Mouse (Mus musculus) ES-Bruce4 (cell line): ENCODE data around the gene Akap7.

Experiments used
- CTCF ChIP-seq: IDR thresholded peaks from one replicate; pipeline ENCODE4 v1.8.1; 2011; ENCODE audit warnings: low read depth, low read length
- POLR2A ChIP-seq: IDR thresholded peaks from one replicate; pipeline ENCODE4 v1.8.1; 2011; ENCODE audit warnings: low read length; ENCODE audit not compliant: insufficient read depth

DNA sequence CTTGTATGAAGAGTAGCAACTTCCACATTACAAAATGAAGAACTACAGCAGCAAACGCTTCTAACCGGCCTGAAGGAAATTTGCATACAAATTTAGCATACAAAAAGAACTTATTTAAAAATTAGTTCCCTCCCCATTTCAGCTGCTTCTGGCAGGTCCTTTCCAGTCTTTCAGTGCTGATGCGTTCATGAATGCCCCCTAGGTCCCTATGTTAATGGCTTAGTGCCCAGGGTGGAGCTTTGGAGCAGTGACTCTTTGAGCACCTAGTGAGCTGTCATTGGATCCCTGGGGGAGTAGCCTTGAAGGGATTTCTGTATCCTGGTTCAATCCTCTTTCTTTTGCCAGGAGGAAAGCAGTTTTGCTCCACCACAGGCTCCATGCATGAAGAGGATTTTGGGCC is 28.3 kb downstream of the Akap7 start:
- TF ChIP-seq CTCF (no peak), POLR2A (no peak)
